Mouse (Mus musculus) stomach, embryonic 16.5 days (tissue): ENCODE data around the gene 2810021J22Rik. TPM values are rescaled to one million over a fixed set of nuclear protein-coding genes. Genes with fewer than 3 reads are reported as not detected.
"Not testable (repeated sequence)": the region's sequence is repeated elsewhere in the genome, so short reads cannot be mapped to it uniquely, and the experiment has no call there.

Source experiments
- ATAC-seq: fragments of 200-750 bp; cut with Nextera tagmentation; 2 replicates; pipeline ENCODE4 v1.8.0; 2017; ENCODE audit warnings: moderate number of reproducible peaks, moderate TSS enrichment; ENCODE audit not compliant: insufficient read depth, low FRiP score
- H3K27ac ChIP-seq: fragments of 300-500 bp; sonication (generic); 2 replicates; pipeline ENCODE4 v1.5.1; 2014; ENCODE audit warnings: low read length
- H3K27me3 ChIP-seq: fragments of 300-500 bp; sonication (generic); 2 replicates; pipeline ENCODE4 v1.6.1; 2014; ENCODE audit warnings: low read length, control low read depth, mixed read lengths; ENCODE audit not compliant: control insufficient read depth, insufficient read depth
- H3K36me3 ChIP-seq: fragments of 300-500 bp; sonication (generic); 2 replicates; pipeline ENCODE4 v1.6.1; 2014; ENCODE audit warnings: low read length; ENCODE audit not compliant: control insufficient read depth, insufficient read depth
- H3K4me1 ChIP-seq: fragments of 300-500 bp; sonication (generic); 2 replicates; pipeline ENCODE4 v1.6.1; 2014; ENCODE audit warnings: low read length, control low read depth, mixed read lengths; ENCODE audit not compliant: control insufficient read depth, insufficient read depth
- H3K4me2 ChIP-seq: fragments of 300-500 bp; sonication (generic); 2 replicates; pipeline ENCODE4 v1.6.1; 2014; ENCODE audit warnings: low read depth, low read length, mixed read lengths
- H3K4me3 ChIP-seq: fragments of 300-500 bp; sonication (generic); replicated peaks from 2 replicates; pipeline ENCODE4 v1.5.1; 2014; ENCODE audit warnings: mild to moderate bottlenecking, low read length
- H3K9ac ChIP-seq: fragments of 300-500 bp; sonication (generic); 2 replicates; pipeline ENCODE4 v1.6.1; 2014; ENCODE audit warnings: low read length
- H3K9me3 ChIP-seq: fragments of 300-500 bp; sonication (generic); replicated peaks from 2 replicates; pipeline ENCODE4 v1.6.1; 2016; ENCODE audit warnings: low read length, control low read depth; ENCODE audit not compliant: control insufficient read depth
- WGBS: fragments of 180-500 bp; shearing (Covaris S2); extraction: QIAGEN DNeasy Blood & Tissue Kit; methylation state at CpG from one replicate; pipeline ENCODE4 v1.1.7; 2014; 5-methylcytosine and 5-hydroxymethylcytosine counted together
- polyA plus RNA-seq: library from polyadenylated mRNA; unstranded; fragments of >200 nt; fragmentation: Nextera tagmentation; extraction: Ambion mirVana; gene quantifications from 2 replicates; pipeline ENCODE4 v1.2.1, GENCODE M21; 2015

The 2810021J22Rik gene
- 5.9 and 7.7 TPM in 2 replicates for polyA plus RNA-seq

GRCm38 (mm10) chr11:58867039-58867953 is at the start of gene 2810021J22Rik:
Gene 2810021J22Rik (plus strand): TSS chr11:58867216.
- peaks cover 10% of the 10 kb centered on the region for H3K4me1 ChIP-seq
- H3K9ac ChIP-seq: peak within 1 kb of the TSS; percentile 78
- 3% methylated on average over 37 of the region's 37 CpGs for WGBS
- H3K4me2 ChIP-seq: peak within 1 kb of the TSS; percentile 75
- peak within 1 kb of the TSS; percentile 67 for H3K4me3 ChIP-seq
- H3K27ac ChIP-seq: peak within 1 kb of the TSS; percentile 65
- no peaks in the 10 kb centered on the region for H3K36me3 ChIP-seq
- ATAC-seq: peak; percentile 87
- no peaks in the 10 kb centered on the region for H3K9me3 ChIP-seq
- H3K27me3 ChIP-seq: no peaks in the 10 kb centered on the region

DNA sequence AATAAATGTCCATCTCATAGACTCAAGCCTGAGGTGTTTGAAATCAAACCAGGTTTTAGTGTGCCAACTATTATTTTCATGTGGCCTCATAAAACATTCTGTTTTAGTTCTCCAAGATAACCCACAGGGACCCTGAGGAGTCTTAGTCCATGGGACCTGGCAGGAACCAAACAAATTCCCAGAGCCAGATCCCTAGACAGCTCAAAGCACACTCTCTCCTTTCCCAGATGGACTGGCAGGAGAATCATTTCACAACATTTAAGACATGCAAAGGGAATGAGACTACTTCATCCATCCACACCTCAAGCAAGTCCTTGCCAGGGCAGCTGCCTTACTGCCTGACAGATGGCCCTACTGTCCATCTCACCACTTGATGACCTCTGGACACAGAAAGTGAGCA is 38.1 kb upstream of the 2810021J22Rik start, which contains the start of gene Olfr312:
Gene Olfr312, plus strand, starts transcription at position 301 of the 400 bp plus-strand sequence.
- H3K4me2 ChIP-seq: not testable (repeated sequence)

GRCm38 (mm10) chr11:58829764-58830163 is 37.3 kb upstream of the 2810021J22Rik start:
- ATAC-seq: no peak
- Histone ChIP-seq H3K9me3 (no peaks in the 10 kb centered on the region), H3K36me3 (no peaks in the 10 kb centered on the region), H3K4me1 (no peaks in the 10 kb centered on the region), H3K27me3 (no peaks in the 10 kb centered on the region), H3K4me2 (no peak overlapping the region), H3K9ac (no peak overlapping the region), H3K27ac (no peak overlapping the region), H3K4me3 (no peak overlapping the region)
- WGBS: 79% methylated on average over 3 of the region's 3 CpGs

More for the DNA sequence above, 38.1 kb upstream of the 2810021J22Rik start, which contains the start of gene Olfr312:
- not testable (repeated sequence) for H3K4me1 ChIP-seq, H3K9me3 ChIP-seq, H3K9ac ChIP-seq, H3K27me3 ChIP-seq, H3K27ac ChIP-seq, H3K36me3 ChIP-seq, ATAC-seq, H3K4me3 ChIP-seq

DNA sequence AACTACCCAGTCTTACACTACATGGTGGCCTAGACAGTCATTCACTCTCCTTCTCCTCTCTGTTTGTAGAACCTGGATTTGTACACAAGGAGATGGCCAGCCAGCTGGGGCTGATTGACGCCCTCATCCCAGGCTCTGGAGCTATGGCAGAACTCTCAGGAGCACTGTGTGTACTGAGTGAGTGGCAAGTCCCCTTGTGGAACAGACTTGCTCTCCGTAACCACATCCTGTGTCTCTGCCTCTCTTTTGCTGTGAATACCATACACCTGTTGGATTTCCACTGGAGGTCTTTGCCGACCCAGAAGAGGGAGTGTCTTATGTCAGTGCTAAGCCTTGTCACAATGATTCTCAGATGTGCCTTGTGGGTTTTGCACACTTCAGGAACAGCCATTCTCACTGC is 34.5 kb upstream of the 2810021J22Rik start:
- H3K4me2 ChIP-seq, H3K4me3 ChIP-seq, H3K27ac ChIP-seq, H3K4me1 ChIP-seq, H3K9ac ChIP-seq, H3K9me3 ChIP-seq, ATAC-seq, H3K27me3 ChIP-seq, H3K36me3 ChIP-seq: not testable (repeated sequence)
- WGBS: 62% methylated on average over 3 of the region's 3 CpGs

DNA sequence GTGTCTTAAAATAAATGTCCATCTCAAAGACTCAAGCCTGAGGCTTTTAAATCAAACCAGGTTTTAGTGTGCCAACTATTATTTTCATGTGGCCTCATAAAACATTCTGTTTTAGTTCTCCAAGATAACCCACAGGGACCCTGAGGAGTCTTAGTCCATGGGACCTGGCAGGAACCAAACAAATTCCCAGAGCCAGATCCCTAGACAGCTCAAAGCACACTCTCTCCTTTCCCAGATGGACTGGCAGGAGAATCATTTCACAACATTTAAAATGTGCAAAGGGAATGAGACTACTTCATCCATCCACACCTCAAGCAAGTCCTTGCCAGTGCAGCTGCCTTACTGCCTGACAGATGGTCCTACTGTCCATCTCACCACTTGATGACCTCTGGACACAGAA is 28.1 kb upstream of the 2810021J22Rik start, which contains the start of gene Olfr311:
Gene Olfr311, plus strand, starts transcription at position 301 of the 400 bp plus-strand sequence.
- H3K9ac ChIP-seq, H3K36me3 ChIP-seq, H3K4me3 ChIP-seq, H3K27ac ChIP-seq, H3K4me2 ChIP-seq, H3K27me3 ChIP-seq, H3K4me1 ChIP-seq, ATAC-seq, H3K9me3 ChIP-seq: not testable (repeated sequence)

- H3K9me3 ChIP-seq: no peaks in the 10 kb centered on the region
- peak within 1 kb of the TSS; percentile 92 for H3K9ac ChIP-seq
- 0% methylated on average over 24 of the region's 24 CpGs for WGBS
- H3K4me1 ChIP-seq: peaks cover 6% of the 10 kb centered on the region; the same call in 1 of the 2 replicates
- peak within 1 kb of the TSS; percentile 57 for H3K27ac ChIP-seq
- ATAC-seq: peak; percentile 100
- no peaks in the 10 kb centered on the region for H3K27me3 ChIP-seq
- peak within 1 kb of the TSS; percentile 87 for H3K4me2 ChIP-seq
- peak within 1 kb of the TSS; percentile 76 for H3K4me3 ChIP-seq
- peaks cover 7% of the 10 kb centered on the region; the same call in 1 of the 2 replicates for H3K36me3 ChIP-seq
These were observed 20.0 kb upstream of the 2810021J22Rik start, which contains the start of gene Gm12258 for GRCm38 (mm10) chr11:58846919-58847461. Gene Gm12258 (plus strand): TSS chr11:58847158.

DNA sequence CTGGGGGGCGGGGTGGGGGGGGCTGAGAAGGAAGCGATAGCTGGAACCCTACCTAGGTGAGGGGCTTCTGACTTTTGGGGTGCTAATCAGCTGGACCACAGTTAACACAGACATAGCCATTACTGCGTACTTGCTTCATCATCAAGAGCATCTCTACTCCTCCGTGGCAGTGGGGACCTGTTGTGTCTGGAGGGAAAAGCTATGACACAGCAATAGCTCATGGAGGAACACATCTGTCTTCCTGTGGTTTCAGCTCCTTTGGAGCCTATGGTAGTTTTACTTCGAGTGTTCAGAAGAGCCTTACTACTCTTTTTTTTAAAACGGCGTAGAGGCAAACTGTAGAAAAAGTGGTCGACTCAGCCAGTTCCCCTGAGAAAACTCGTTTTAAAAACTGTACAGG is 19.4 kb upstream of the 2810021J22Rik start:
- Histone ChIP-seq H3K27me3 (no peaks in the 10 kb centered on the region), H3K36me3 (peaks cover 7% of the 10 kb centered on the region; the same call in 1 of the 2 replicates), H3K4me2 (peak overlapping the region; percentile 87), H3K4me3 (peak overlapping the region; percentile 76), H3K4me1 (peaks cover 6% of the 10 kb centered on the region; the same call in 1 of the 2 replicates), H3K27ac (no peak overlapping the region), H3K9me3 (no peaks in the 10 kb centered on the region), H3K9ac (peak overlapping the region; percentile 92)
- WGBS: 44% methylated on average over 9 of the region's 9 CpGs
- no peak for ATAC-seq

DNA sequence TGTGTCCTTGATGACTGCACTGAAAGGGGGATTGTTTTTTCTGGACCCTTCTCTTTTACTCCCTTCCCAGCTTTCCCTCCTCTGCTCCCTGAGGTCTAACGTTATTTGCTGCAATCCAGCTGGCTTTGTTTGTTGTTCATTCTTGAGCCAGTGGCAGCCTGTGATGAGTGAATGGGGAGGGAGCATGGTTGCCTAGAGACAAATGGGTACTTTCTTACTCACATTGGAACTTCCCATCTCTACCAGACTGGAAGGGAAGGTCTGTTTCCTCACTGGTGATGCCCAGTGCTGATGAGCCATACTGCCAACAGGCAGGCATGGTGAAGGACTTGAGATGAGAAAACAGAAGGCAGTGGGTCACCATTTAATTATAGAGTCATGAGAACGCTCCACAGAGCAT is 17.3 kb upstream of the 2810021J22Rik start:
- no peaks in the 10 kb centered on the region for H3K27me3 ChIP-seq
- no peak overlapping the region for H3K9ac ChIP-seq
- no peak overlapping the region for H3K4me3 ChIP-seq
- no peak for ATAC-seq
- no peak overlapping the region for H3K27ac ChIP-seq
- no peaks in the 10 kb centered on the region for H3K9me3 ChIP-seq
- peaks cover 6% of the 10 kb centered on the region; the same call in 1 of the 2 replicates for H3K4me1 ChIP-seq
- H3K4me2 ChIP-seq: no peak overlapping the region
- WGBS: 58% methylated on average over 2 of the region's 2 CpGs
- H3K36me3 ChIP-seq: peaks cover 7% of the 10 kb centered on the region; the same call in 1 of the 2 replicates

GRCm38 (mm10) chr11:58860744-58861143 is 6.3 kb upstream of the 2810021J22Rik start:
- no peak for ATAC-seq
- Histone ChIP-seq H3K4me1 (no peaks in the 10 kb centered on the region), H3K9me3 (peaks cover 24% of the 10 kb centered on the region), H3K27me3 (no peaks in the 10 kb centered on the region), H3K9ac (no peak overlapping the region), H3K4me3 (no peak overlapping the region), H3K4me2 (no peak overlapping the region), H3K36me3 (peaks cover 50% of the 10 kb centered on the region), H3K27ac (no peak overlapping the region)
- WGBS: 96% methylated on average over 8 of the region's 8 CpGs
